Mouse (Mus musculus): ENCODE measurements around the gene Surf4. TPM values are rescaled to one million over a fixed set of nuclear protein-coding genes. Genes with fewer than 3 reads are reported as not detected.

The Surf4 gene
- 177 and 217 TPM in 2 replicates for total RNA-seq (2014; fragmentation: Nextera tagmentation)
- 107 and 110 TPM in 2 replicates for total RNA-seq (2017)

DNA sequence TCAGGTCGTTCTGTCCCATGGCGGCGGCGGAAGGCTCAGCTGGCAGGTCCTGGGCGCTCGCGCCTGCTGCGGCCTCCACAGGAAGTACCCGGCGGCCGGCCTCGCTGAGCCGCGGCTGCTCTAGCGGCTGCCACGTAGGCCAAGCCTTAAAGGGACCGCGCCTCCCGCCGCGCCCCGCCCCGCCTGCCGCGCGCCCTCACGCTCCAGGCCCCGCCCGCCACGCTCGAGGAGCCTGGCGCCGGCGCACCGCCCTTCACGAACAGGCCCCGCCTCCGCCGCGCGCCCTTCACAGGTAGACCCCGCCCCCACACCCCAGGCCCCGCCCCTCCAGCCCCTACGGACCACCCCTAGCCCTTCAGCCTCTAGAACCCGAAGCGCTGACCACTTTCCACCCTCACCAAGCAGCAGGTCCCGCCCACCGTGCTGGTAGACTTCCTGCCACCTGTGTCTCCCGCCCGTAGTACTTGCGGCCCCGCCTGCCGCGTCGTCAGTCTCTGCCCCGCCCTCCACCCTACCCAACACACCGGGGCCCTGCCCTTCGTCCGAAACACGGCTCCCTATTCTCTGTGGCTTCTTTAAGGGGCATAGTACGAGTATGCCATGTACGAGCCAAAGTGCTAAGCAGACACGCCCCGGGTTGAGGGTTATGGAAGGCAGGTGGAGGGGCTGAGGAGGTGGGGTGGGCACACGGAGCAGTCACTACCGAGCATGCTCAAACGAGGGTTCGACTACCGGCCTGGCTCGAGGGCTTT, at the start of gene Surf4, which contains the start of gene Stkld1:
Surf4 (minus strand) TSS at position 625 of the 752 bp plus-strand sequence.
Stkld1 (plus strand) TSS at position 744 of the 752 bp plus-strand sequence.
- ATAC-seq (replicated peaks; ENCODE audit: poor library complexity, severe bottlenecking): peak; percentile 87

DNA sequence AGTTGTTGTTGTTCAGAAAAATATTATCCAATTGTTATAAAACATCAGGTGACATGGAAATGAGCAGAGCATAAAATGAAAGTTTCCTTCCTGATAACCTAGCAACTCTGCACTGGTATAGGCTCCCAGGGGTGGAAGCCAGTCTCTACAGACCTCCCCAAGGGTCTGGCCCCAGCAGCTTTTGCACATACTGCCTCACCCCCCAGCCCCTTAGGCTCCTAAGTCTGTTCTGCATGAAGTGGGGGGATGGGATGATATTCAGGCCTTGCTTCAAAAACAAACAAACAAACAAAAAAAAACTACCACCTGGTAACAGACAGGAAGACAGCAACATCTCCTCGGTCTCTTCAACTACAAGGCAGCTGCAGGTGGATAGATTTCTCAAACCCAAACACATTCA, 46.6 kb upstream of the Surf4 start:
- ATAC-seq (replicated peaks; ENCODE audit: poor library complexity, severe bottlenecking): no peak

- ATAC-seq (replicated peaks; ENCODE audit: poor library complexity, severe bottlenecking): peak; percentile 70
These were observed 40.2 kb upstream of the Surf4 start for GRCm38 (mm10) chr2:26973960-26974359.

DNA sequence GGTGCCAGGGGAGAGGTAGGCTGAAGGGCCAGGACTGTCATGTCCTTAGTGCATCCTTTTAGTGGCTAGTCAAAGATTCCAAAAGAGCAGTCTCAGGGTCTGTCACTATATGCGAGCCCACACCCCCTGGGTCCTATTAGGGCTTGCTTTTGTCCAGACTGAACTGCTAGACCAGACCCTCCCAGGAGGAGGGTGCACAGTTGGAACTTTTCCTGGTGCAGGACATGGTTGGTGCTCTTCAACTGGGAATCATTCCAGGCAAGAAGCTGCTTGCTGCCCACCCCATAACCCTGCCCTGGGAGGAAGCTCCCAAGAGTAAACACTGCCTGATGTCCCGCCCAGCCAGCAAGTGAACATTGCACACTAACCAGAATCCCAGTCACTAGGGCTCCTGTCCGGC, 39.4 kb upstream of the Surf4 start, which contains the start of gene Adamts13:
Adamts13 (plus strand) TSS at position 301 of the 400 bp plus-strand sequence.
- no peak for ATAC-seq (replicated peaks; ENCODE audit: poor library complexity, severe bottlenecking)

DNA sequence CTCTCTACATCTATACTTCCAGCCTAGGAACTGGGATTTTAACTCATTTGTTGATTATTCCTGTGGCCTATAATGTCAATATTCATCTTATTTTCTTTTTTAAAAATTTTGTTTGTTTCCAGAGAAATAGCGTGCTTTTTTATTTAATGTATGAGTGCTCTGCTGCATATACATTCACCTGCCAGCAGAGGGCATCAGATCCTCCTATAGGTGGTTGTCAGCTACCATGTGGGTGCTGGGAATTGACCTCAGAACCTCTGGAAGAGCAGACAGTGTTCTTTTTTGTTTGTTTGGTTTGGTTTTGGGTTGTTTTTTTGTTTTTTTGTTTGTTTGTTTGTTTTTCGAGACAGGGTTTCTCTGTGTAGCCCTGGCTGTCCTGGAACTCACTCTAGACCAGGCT, 33.5 kb upstream of the Surf4 start:
- ATAC-seq (replicated peaks; ENCODE audit: poor library complexity, severe bottlenecking): no peak

DNA sequence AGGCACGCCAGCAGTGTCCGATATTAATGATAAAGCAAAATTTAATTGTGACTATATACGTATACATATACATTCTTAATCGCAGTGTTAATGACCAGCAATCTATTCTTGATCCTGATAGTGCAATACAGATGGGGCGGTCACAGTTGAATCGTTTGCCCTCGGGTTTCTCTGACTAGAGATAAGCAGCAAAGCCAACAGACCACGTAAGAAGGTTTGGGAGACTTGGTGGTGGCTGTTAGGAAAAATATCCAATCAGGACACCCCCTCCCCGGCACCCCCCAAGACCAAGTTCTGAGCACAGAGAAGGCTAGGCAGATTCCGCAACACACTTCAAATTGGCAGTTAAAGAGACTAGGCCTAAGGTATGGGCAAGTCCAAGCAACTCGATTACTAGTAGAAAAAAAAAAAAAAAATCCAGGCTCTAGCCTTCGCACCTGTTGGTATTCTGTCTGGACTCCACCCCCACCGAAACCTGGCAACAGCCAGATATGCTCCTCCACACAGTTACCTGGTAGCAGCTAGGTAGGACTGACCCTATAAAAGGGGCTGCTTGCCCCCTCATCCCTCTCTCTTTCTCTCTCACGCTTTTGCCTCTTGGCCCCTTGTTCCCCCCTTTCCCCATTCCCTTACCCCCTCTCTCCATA, 31.1 kb upstream of the Surf4 start:
- ATAC-seq (replicated peaks; ENCODE audit: poor library complexity, severe bottlenecking): no peak

DNA sequence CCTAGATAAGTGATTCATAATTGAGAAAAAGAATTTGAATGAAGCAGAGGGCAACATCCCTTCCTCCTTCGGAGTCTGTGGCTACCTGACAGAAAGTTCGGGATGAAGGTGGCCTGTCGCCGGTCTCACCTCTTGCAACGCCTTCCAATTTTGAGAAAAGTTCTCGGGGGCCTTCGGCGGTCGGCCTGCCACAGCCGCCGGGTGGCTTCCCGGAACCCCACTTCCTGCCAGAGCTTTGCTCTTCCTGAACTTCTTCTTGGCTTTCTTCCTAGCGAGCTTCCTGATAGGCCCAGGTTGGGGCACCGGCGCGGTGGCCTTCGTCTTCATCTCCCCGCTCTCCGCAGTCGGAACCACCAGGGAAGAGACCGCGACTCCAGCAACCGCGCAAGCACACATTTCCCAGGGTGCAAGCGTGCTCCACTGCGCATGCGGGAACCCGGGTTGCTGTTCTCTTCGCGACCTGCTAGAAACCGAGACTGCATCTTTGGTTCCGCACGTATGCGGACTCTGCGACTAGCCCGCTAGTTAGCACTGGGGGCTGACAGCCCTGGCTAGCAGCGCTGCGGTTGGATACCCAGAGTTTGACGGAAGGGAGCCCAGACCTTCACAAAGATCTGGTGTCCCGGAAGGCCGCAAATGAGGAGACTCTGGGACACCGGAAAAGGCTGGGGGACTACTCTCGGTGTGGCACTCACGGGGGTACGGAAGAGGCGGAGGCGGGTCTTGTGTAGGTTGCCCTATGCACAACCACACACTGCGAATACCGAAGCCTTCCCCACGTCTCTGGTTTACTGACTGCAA, 30.4 kb upstream of the Surf4 start, which contains the start of gene Rexo4:
Rexo4 (minus strand) TSS at position 464 of the 801 bp plus-strand sequence.
- peak; percentile 95 for ATAC-seq (replicated peaks; ENCODE audit: poor library complexity, severe bottlenecking)

GRCm38 (mm10) chr2:26960756-26961155, 27.0 kb upstream of the Surf4 start:
- ATAC-seq (replicated peaks; ENCODE audit: poor library complexity, severe bottlenecking): no peak

DNA sequence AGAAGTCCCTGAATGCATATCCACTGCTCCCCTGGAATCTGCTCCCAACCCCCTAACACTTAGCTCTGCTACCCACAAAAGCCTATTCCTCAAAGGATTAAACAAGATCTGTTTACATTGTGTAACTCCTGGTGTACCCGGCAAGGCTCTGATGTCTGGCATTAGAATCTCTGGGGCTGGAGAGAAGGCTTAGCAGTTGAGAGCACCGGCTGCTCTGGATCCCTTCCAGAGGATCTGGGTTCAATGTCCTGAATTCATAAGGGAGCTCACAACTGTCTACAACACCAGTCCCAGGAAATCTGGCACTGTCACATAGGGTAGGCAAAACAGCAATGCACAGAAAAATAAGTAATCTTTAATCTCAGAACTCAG, 23.7 kb upstream of the Surf4 start:
- no peak for ATAC-seq (replicated peaks; ENCODE audit: poor library complexity, severe bottlenecking)

DNA sequence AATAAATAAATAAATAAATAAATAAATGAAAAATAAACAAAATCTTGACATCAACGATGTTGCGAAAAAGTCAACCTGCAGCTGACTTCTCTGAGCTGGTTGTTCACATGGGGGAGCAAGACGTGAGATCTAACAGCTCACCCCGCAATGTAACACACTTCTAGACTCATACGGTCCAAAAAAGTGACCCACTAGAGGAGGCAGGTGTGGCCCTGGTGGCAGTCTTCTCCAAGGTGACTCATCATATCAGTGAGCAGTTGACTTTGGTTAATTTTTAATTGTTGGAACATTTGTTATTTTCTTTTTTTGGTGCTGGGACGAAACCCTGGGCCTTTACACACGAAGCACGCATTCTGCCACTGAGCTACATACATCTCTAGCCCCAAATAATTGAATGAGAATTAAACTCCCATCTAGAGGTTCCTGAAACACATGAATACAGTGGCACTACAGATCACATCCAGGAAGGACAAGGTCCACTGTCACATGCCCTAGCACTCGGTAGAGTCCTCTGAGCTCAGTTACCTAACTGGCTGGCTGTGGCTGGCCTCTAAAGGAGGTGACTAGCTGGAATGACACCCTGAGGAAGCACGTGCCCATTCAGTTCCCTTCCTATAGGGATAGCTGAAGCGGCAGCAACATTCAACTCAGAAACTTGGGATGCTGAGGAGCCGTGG, 23.2 kb upstream of the Surf4 start:
- no peak for ATAC-seq (replicated peaks; ENCODE audit: poor library complexity, severe bottlenecking)

DNA sequence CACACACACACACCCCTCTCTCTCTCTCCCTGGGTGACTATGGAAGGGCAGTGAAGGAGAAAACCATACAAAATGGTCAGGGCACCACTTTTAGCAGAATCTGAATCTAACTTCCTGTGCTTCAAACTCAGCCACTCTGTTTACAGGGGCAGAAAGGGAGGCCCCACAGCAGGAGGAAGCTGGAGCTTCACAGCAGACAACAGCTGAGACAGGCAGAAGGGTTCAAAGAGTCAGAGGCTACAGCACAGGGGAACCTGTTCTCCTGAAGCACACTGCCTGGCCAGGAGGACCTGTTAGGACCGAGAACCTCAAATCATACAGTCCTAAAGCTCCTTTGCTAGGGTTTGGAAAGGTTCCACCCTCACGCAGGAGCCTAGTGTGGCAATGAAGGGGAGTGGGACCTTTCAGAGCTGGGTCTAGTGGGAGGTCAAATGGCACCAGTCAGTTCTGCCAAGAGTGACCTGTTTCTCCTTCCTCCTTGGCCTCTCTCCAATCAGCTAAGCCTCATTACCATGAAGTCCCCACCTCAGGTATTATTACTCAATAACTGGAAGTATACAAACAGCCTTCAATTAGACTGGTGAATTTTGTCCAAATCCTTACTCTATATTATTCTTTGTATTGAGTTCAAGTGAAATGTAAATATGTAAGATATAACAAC, 21.1 kb upstream of the Surf4 start:
- ATAC-seq (replicated peaks; ENCODE audit: poor library complexity, severe bottlenecking): no peak

DNA sequence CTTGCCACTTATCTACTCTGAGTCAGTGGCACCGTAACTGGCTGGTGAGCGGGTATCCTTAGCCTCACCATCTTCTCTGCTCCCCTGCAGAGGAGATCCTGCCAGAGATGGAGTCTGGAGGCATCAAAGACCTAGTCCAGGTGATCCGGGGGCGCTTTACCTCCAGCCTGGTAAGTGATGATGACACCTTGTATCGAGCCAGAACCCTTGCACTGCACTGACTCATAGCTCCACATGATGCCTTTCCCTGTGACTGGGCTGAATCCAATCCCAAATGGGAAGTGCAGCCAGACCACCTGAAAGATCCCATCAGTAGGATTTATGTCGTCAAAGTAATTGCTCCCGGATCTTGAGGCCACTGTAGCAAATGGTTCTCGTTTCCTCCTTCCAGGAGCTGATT, 19.1 kb upstream of the Surf4 start:
- ATAC-seq (replicated peaks; ENCODE audit: poor library complexity, severe bottlenecking): no peak

- no peak for ATAC-seq (replicated peaks; ENCODE audit: poor library complexity, severe bottlenecking)
These were observed 18.5 kb upstream of the Surf4 start for GRCm38 (mm10) chr2:26952193-26952592.

GRCm38 (mm10) chr2:26951346-26951905, 17.7 kb upstream of the Surf4 start:
- no peak for ATAC-seq (replicated peaks; ENCODE audit: poor library complexity, severe bottlenecking)

DNA sequence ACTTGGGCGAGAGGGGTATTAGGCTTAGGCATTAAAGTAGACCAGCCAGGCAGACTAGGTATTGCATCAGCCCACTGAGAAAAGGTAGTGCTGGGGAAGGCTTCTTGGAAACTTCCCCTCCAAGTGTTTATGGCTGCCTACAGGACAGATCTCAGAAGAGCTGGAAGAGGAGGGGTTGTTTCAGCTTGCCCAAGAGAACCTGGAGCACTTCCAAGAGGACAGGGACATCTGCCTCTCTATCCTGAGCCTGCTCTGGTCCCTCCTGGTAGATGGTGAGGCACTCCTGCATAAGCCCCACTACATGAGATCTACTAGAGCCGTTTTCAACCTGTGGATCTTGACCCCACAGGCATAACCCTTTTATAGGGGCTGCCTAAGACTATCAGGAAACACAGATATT, 16.7 kb upstream of the Surf4 start:
- no peak for ATAC-seq (replicated peaks; ENCODE audit: poor library complexity, severe bottlenecking)

DNA sequence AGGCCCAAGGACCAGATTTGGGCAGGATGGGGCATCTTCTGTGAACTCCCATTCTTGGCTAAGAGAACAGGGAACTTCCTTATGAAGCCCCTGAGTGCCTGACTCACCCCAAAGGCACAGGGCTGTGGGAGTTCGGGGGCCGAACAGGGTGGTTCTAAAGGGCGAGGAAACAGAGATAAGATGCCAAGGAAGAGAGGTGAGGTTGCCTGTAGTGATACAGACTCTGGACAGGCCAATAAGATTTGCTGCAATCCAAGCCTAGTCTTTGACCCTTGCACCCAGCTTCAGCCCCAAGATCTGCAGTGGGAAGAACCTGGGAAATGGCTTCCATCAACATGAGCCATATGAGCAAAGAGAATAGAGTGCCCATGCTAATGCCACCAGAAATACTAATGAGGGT, 9.5 kb upstream of the Surf4 start:
- ATAC-seq (replicated peaks; ENCODE audit: poor library complexity, severe bottlenecking): no peak

- ATAC-seq (replicated peaks; ENCODE audit: poor library complexity, severe bottlenecking): peak; percentile 98
These were observed 7.8 kb upstream of the Surf4 start for GRCm38 (mm10) chr2:26941539-26941938.

- ATAC-seq (replicated peaks; ENCODE audit: poor library complexity, severe bottlenecking): no peak
These were observed 2.7 kb upstream of the Surf4 start for GRCm38 (mm10) chr2:26936425-26936824.

DNA sequence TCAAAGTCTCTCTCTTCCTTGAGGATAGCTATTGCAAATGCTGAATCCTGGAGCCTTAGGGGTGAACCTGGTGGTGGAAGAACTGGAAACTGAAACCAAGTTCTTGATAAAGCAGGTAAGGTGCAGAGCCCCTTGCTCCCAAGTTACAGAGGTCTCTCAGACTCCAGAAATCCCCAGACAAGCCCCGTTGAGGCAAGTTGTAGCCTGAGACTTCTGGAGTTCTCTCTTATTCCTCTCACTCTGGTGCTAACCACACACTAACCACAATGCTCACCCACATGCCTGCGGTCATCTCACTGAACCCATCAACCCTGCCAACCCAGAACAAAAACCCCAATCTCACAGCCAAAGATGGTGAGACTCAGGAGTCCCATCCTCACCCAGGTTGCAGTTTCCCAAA, 1.6 kb upstream of the Surf4 start:
- ATAC-seq (replicated peaks; ENCODE audit: poor library complexity, severe bottlenecking): no peak

Measured in granulocyte monocyte progenitor cell, adult 5-6 weeks (primary cell).